Mouse (Mus musculus) CH12.LX (cell line): ENCODE measurements around the gene Bex3. TPM values are rescaled to one million over a fixed set of nuclear protein-coding genes. Genes with fewer than 3 reads are reported as not detected.

Experiments used
- DNase-seq: peaks from one replicate; pipeline ENCODE4 v3.0.0-alpha.2; 2013; ENCODE audit errors: extremely low read depth
- H3K27ac ChIP-seq: 2 replicates; pipeline ENCODE4 v1.5.1; 2012; ENCODE audit warnings: low read depth, mild to moderate bottlenecking, control low read depth, moderate library complexity; ENCODE audit not compliant: insufficient read depth
- H3K27me3 ChIP-seq: replicated peaks from 2 replicates; pipeline ENCODE3; 2012; ENCODE audit warnings: inconsistent platforms
- H3K36me3 ChIP-seq, 2 experiments: replicated peaks in 1 of 2; 2 replicates each; pipeline versions ENCODE3 to v1.6.1; 2012; ENCODE audit warnings: inconsistent platforms in 1 of 2, low read length in 1 of 2, mild to moderate bottlenecking in 1 of 2, mixed read lengths in 1 of 2, moderate library complexity in 1 of 2; ENCODE audit not compliant: control insufficient read depth in 1 of 2, insufficient read depth in 1 of 2
- H3K4me1 ChIP-seq, 2 experiments: 2 replicates each; pipeline ENCODE4 v1.6.1; 2012; ENCODE audit warnings: inconsistent platforms in 1 of 2, moderate library complexity in 1 of 2; ENCODE audit not compliant: insufficient read depth in 2 of 2, control insufficient read depth in 1 of 2
- H3K4me2 ChIP-seq: 2 replicates; pipeline ENCODE4 v1.6.1; 2012; ENCODE audit warnings: low read depth, mild to moderate bottlenecking, control low read depth; ENCODE audit not compliant: poor library complexity, insufficient read depth, severe bottlenecking
- H3K4me3 ChIP-seq, 3 experiments: fragments of 150-350 bp in 1 of 3; sonication (generic) in 1 of 3; replicated peaks in 1 of 3; 2 replicates each; pipeline versions ENCODE3 to v1.5.1; 2011 to 2012; ENCODE audit warnings: low read depth in 2 of 3, low read length in 2 of 3, mild to moderate bottlenecking in 2 of 3, moderate library complexity in 2 of 3, control low read depth in 1 of 3, improper control_type of control experiment in 1 of 3, inconsistent platforms in 1 of 3, mixed read lengths in 1 of 3; ENCODE audit not compliant: poor library complexity in 1 of 3
- H3K79me2 ChIP-seq: replicated peaks from 2 replicates; pipeline ENCODE4 v1.6.1; 2012; ENCODE audit warnings: mild to moderate bottlenecking, moderate library complexity; ENCODE audit not compliant: control insufficient read depth, poor library complexity, insufficient read depth, severe bottlenecking; ENCODE audit errors: extremely low read depth
- H3K9ac ChIP-seq: 2 replicates; pipeline ENCODE4 v1.6.1; 2012; ENCODE audit warnings: low read depth, mild to moderate bottlenecking, control low read depth, moderate library complexity; ENCODE audit not compliant: insufficient read depth
- H3K9me3 ChIP-seq: replicated peaks from 2 replicates; pipeline ENCODE3; 2012; ENCODE audit warnings: low read length, inconsistent platforms, mixed read lengths
- BHLHE40 ChIP-seq: IDR thresholded peaks from 2 replicates; pipeline ENCODE4 v1.6.1; 2011; ENCODE audit warnings: mild to moderate bottlenecking, low read depth, low read length, improper control_type of control experiment
- CHD1 ChIP-seq: IDR thresholded peaks from 2 replicates; pipeline ENCODE4 v1.6.1; 2012; ENCODE audit warnings: low read depth, low read length, improper control_type of control experiment, inconsistent platforms
- CHD2 ChIP-seq: IDR thresholded peaks from 2 replicates; pipeline ENCODE4 v1.6.1; 2011; ENCODE audit warnings: low read length, improper control_type of control experiment
- CTCF ChIP-seq, 2 experiments: IDR thresholded peaks in 1 of 2; conservative IDR thresholded peaks in 1 of 2; 2 replicates each; pipeline ENCODE4 v1.5.1; 2011 to 2012; ENCODE audit warnings: low read depth in 2 of 2, low read length in 2 of 2, improper control_type of control experiment in 1 of 2, inconsistent platforms in 1 of 2, mild to moderate bottlenecking in 1 of 2, moderate library complexity in 1 of 2
- EP300 ChIP-seq: IDR thresholded peaks from 2 replicates; pipeline ENCODE4 v1.6.1; 2011; ENCODE audit warnings: low read length, improper control_type of control experiment
- GABPA ChIP-seq: IDR thresholded peaks from 2 replicates; pipeline ENCODE4 v1.6.1; 2012; ENCODE audit warnings: low read depth, low read length, improper control_type of control experiment, inconsistent platforms; ENCODE audit not compliant: insufficient replicate concordance
- HCFC1 ChIP-seq: IDR thresholded peaks from 2 replicates; pipeline ENCODE4 v1.6.1; 2012; ENCODE audit warnings: low read depth, mild to moderate bottlenecking, inconsistent platforms, low read length, improper control_type of control experiment
- IRF4 ChIP-seq: IDR thresholded peaks from 2 replicates; pipeline ENCODE4 v1.6.1; 2014; ENCODE audit warnings: low read depth, mild to moderate bottlenecking, inconsistent platforms, low read length, improper control_type of control experiment
- JUN ChIP-seq: IDR thresholded peaks from 2 replicates; pipeline ENCODE4 v1.6.1; 2011; ENCODE audit warnings: low read depth, mild to moderate bottlenecking, low read length, improper control_type of control experiment, moderate library complexity; ENCODE audit not compliant: insufficient read depth
- JUND ChIP-seq: conservative IDR thresholded peaks from 2 replicates; pipeline ENCODE4 v1.6.1; 2011; ENCODE audit warnings: low read depth, low read length, improper control_type of control experiment
- KAT2A ChIP-seq: IDR thresholded peaks from 2 replicates; pipeline ENCODE4 v1.6.1; 2012; ENCODE audit warnings: low read length, improper control_type of control experiment, inconsistent platforms; ENCODE audit not compliant: insufficient replicate concordance
- MEF2A ChIP-seq: IDR thresholded peaks from 2 replicates; pipeline ENCODE4 v1.6.1; 2014; ENCODE audit warnings: low read depth, mild to moderate bottlenecking, inconsistent platforms, low read length, improper control_type of control experiment, borderline replicate concordance
- MXI1 ChIP-seq: IDR thresholded peaks from 2 replicates; pipeline ENCODE4 v1.6.1; 2011; ENCODE audit warnings: mild to moderate bottlenecking, low read depth, low read length, improper control_type of control experiment
- MYC ChIP-seq: IDR thresholded peaks from 2 replicates; pipeline ENCODE4 v1.6.1; 2011; ENCODE audit warnings: low read depth, mild to moderate bottlenecking, improper control_type of control experiment, low read length
- NELFE ChIP-seq: IDR thresholded peaks from 2 replicates; pipeline ENCODE4 v1.6.1; 2011; ENCODE audit warnings: low read depth, low read length, improper control_type of control experiment
- POLR2A ChIP-seq: IDR thresholded peaks from 2 replicates; pipeline ENCODE4 v1.6.1; 2011; ENCODE audit warnings: low read depth, mild to moderate bottlenecking, improper control_type of control experiment, low read length
- POLR2AphosphoS2 ChIP-seq: IDR thresholded peaks from 2 replicates; pipeline ENCODE4 v1.6.1; 2011; ENCODE audit warnings: low read depth, low read length, improper control_type of control experiment
- RAD21 ChIP-seq: IDR thresholded peaks from 2 replicates; pipeline ENCODE4 v1.6.1; 2011; ENCODE audit warnings: low read depth, mild to moderate bottlenecking, low read length, improper control_type of control experiment, moderate library complexity
- SIN3A ChIP-seq: IDR thresholded peaks from 2 replicates; pipeline ENCODE4 v1.6.1; 2012; ENCODE audit warnings: low read length, improper control_type of control experiment, inconsistent platforms
- SMC3 ChIP-seq: IDR thresholded peaks from 2 replicates; pipeline ENCODE4 v1.6.1; 2011; ENCODE audit warnings: low read depth, low read length, improper control_type of control experiment
- TCF12 ChIP-seq: IDR thresholded peaks from 2 replicates; pipeline ENCODE4 v1.6.1; 2014; ENCODE audit warnings: low read depth, mild to moderate bottlenecking, inconsistent platforms, low read length, improper control_type of control experiment
- USF1 ChIP-seq: IDR thresholded peaks from 2 replicates; pipeline ENCODE4 v1.6.1; 2014; ENCODE audit warnings: low read depth, mild to moderate bottlenecking, inconsistent platforms, low read length, improper control_type of control experiment
- USF2 ChIP-seq: conservative IDR thresholded peaks from 2 replicates; pipeline ENCODE4 v1.6.1; 2011; ENCODE audit warnings: low read depth, low read length, improper control_type of control experiment
- ZMIZ1 ChIP-seq: IDR thresholded peaks from 2 replicates; pipeline ENCODE4 v1.6.1; 2012; ENCODE audit warnings: low read depth, mild to moderate bottlenecking, inconsistent platforms, low read length, improper control_type of control experiment
- dilution Hi-C: fragments of 300-500 bp; cut with MboI; formaldehyde crosslinking; loops from 2 replicates; pipeline ENCODE4 v1.14.3; 2020; ENCODE audit warnings: low sequenced_read_pairs; ENCODE audit not compliant: extremely low pct_unique_long_range_greater_than_20kb, extremely low pct_ligation_motif_present
- in situ Hi-C: fragments of 300-500 bp; cut with MboI; formaldehyde crosslinking; loops from 3 replicates; pipeline ENCODE4 v1.14.3; 2019; ENCODE audit warnings: low sequenced_read_pairs, low pct_ligation_motif_present, low pct_unique_long_range_greater_than_20kb, mixed read lengths
- polyA plus RNA-seq: library from polyadenylated mRNA; unstranded; fragments of >175 nt; gene quantifications from 2 replicates; pipeline ENCODE4 v1.2.1, GENCODE M21; 2012; ENCODE audit warnings: low read depth; ENCODE audit not compliant: insufficient read length
- total RNA-seq, 2 experiments: library from RNA; depleted of rRNA; stranded (reverse); fragments of 300-350 nt in 1 of 2; fragments of >200 nt in 1 of 2; gene quantifications; 2 replicates each; pipeline ENCODE4 v1.2.3; 2012 to 2014

Bex3 gene
- total and polyA plus RNA-seq, 3 experiments = 87.4 to 228 (median 124) TPM

DNA sequence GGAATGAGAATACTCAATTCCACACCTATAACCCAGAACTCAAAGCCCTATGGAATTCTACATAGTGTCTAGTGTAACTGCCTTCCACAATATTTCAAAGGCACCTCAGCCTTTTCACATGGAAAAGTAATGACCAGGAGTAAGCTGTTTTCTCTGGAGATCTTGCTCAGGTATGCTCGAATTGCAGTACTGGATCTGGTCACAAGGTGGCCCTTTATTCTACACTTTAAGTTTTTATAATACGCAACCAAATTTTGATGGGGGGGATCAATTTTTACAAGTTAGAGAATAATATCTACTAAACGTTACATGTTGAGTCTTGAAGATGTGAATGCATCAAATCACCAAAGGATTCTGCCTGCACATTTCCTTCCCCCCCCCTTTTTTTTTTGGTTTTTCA lies 31.9 kb upstream of the Bex3 start:
- Histone ChIP-seq H3K27me3 (no peaks in the 10 kb centered on the region), H3K9me3 (no peaks in the 10 kb centered on the region), H3K4me3 (no peak overlapping the region), H3K79me2 (no peaks in the 10 kb centered on the region), H3K27ac (no peak overlapping the region), H3K36me3 (no peaks in the 10 kb centered on the region), H3K4me1 (no peaks in the 10 kb centered on the region), H3K4me2 (no peak overlapping the region), H3K9ac (no peak overlapping the region)
- dilution Hi-C loops (no loop called here), in situ Hi-C loops (loop anchor here (5.0 kb wide), 1 partner anchor 64 kb away; no protein-coding TSS in a partner anchor)
- no peak for DNase-seq
- peak; percentile 22 to 63; a peak in 2 of 4 replicates for TF ChIP-seq CTCF (conservative IDR thresholded peaks at IDR 0.05 in 1 of 2, IDR thresholded peaks at IDR 0.05 in 1 of 2; ENCODE audit: low read depth in 2 of 2, low read length in 2 of 2)
- TF ChIP-seq ZMIZ1 = no peak
- no peak for TF ChIP-seq NELFE
- TF ChIP-seq BHLHE40 = no peak
- TF ChIP-seq RAD21 = peak; percentile 53
- TF ChIP-seq SMC3 = peak; percentile 64

DNA sequence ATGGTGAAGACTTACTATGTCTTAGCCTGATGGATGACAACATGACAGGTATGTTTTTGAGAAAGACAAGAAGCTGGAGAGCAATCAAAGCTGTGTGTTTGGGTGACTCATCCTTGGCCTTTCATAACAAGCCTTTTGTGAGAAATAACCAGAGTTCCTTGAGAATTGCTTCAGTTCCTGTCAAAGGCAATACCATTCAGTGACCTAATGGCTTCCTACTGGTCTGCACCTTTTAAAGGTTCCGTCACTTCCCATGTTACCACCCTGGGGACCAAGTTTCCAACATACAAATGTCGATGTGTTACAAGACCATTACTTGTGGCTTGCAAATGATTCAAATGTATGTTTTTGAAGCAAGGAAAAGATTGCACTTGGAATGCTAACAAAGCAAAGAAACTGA lies 26.9 kb upstream of the Bex3 start:
- Histone ChIP-seq H3K36me3 (peaks cover 0 to 11% of the 10 kb centered on the region in 2 experiments), H3K4me2 (no peak overlapping the region), H3K4me1 (no peaks in the 10 kb centered on the region), H3K9me3 (no peaks in the 10 kb centered on the region), H3K79me2 (peaks cover 6% of the 10 kb centered on the region; the same call in 1 of the 2 replicates), H3K27me3 (no peaks in the 10 kb centered on the region), H3K4me3 (no peak overlapping the region), H3K9ac (no peak overlapping the region), H3K27ac (no peak overlapping the region)
- in situ Hi-C loops (no loop called here), dilution Hi-C loops (no loop called here)
- no peak for DNase-seq
- TF ChIP-seq EP300 (no peak), JUN (no peak), USF2 (no peak), IRF4 (peak; percentile 22; the same call in 1 of the 2 replicates), CHD1 (no peak), BHLHE40 (no peak)

DNA sequence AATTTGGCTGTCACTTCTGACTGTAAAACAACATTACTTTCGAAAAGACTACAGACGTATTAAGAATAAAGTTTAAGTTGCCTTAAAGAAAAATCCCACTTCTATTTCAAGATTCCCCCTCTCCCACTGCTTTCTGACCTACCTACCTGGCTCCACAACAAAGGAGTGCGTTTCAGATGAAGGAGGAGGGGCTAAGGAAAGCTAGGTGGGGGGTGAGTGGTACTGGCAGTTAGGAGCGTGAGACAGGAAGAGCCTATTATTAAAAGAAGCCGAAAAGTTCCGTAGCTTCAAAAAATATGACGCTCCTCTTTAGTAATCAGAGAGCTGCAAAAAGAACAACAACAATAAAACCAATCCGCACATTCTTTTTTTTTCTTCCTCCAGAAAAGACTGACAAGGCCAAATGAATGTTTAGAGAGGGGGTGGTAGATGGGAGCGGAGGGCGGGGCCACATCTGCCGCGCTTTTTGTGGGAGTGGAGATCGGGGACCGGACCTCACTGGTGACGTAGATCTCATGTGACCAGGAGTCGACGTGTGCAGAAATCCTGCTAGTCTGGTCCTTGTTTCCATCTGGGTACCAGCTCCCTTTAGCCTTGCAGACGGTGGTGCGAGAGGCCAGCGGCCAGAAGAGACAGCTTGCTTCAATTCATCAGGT lies 25.4 kb upstream of the Bex3 start, which contains the start of gene Tceal9:
Tceal9 (plus strand) TSS at position 506 of the 656 bp plus-strand sequence.
- Histone ChIP-seq H3K27me3 (no peaks in the 10 kb centered on the region), H3K9ac (peak within 1 kb of the TSS; percentile 90), H3K36me3 (peaks cover 0 to 11% of the 10 kb centered on the region in 2 experiments), H3K79me2 (peaks cover 6% of the 10 kb centered on the region; the same call in 1 of the 2 replicates), H3K4me1 (no peaks in the 10 kb centered on the region), H3K4me3 (peak within 1 kb of the TSS; percentile 63 to 86 (median 76)), H3K4me2 (peak within 1 kb of the TSS; percentile 78), H3K9me3 (no peaks in the 10 kb centered on the region), H3K27ac (no peak within 1 kb of the TSS)
- in situ Hi-C loops (no loop called here), dilution Hi-C loops (no loop called here)
- peak; percentile 80 for DNase-seq
- TF ChIP-seq GABPA = no peak
- TF ChIP-seq JUND = no peak
- TF ChIP-seq POLR2AphosphoS2 = no peak
- no peak for TF ChIP-seq KAT2A
- no peak; the same call in 1 of the 2 replicates for TF ChIP-seq CHD2
- TF ChIP-seq USF1 = peak; percentile 62
- TF ChIP-seq MXI1 = peak; percentile 36; the same call in 1 of the 2 replicates
- TF ChIP-seq IRF4 = no peak
- TF ChIP-seq NELFE = peak; percentile 77
- peak; percentile 66; the same call in 1 of the 2 replicates for TF ChIP-seq SIN3A
- TF ChIP-seq TCF12 = peak; percentile 43; the same call in 1 of the 2 replicates
- TF ChIP-seq POLR2A = peak; percentile 72
- TF ChIP-seq BHLHE40 = peak; percentile 79
- TF ChIP-seq USF2 = peak; percentile 40; the same call in 1 of the 2 replicates
- TF ChIP-seq MYC = no peak
- no peak for TF ChIP-seq MEF2A
- TF ChIP-seq ZMIZ1 = peak; percentile 67; the same call in 1 of the 2 replicates
- peak; percentile 46 for TF ChIP-seq HCFC1
- TF ChIP-seq CTCF (conservative IDR thresholded peaks at IDR 0.05 in 1 of 2, IDR thresholded peaks at IDR 0.05 in 1 of 2; ENCODE audit: low read depth in 2 of 2, low read length in 2 of 2) = no peak
